Mouse (Mus musculus): ENCODE data around the gene 1700031F05Rik.
"Not testable (repeated sequence)": the region's sequence is repeated elsewhere in the genome, so short reads cannot be mapped to it uniquely, and the experiment has no call there.

GRCm38 (mm10) chrX:102854516-102854915, 13.3 kb downstream of the 1700031F05Rik start, which contains the start of gene Dmrtc1c2:
- TF ChIP-seq CTCF, EP300 (IDR thresholded peaks at IDR 0.05; ENCODE audit: low read depth): not testable (repeated sequence)

Measured in liver, embryonic 14.5 days (tissue).